Mouse (Mus musculus) lung, embryonic 14.5 days (tissue): ENCODE results near the gene Casp2. TPM values are rescaled to one million over a fixed set of nuclear protein-coding genes. Genes with fewer than 3 reads are reported as not detected.

Experiments
- ATAC-seq: fragments of 200-750 bp; cut with Nextera tagmentation; 2 replicates; pipeline ENCODE4 v1.8.0; 2017; ENCODE audit warnings: mild to moderate bottlenecking, moderate TSS enrichment, moderate library complexity; ENCODE audit not compliant: insufficient read depth
- DNase-seq: peaks from one replicate; pipeline ENCODE4 v3.0.0-alpha.2; 2015
- H3K27ac ChIP-seq: fragments of 300-500 bp; sonication (generic); 2 replicates; pipeline ENCODE4 v1.5.1; 2014; ENCODE audit warnings: low read depth, mild to moderate bottlenecking, moderate library complexity
- H3K27me3 ChIP-seq: fragments of 300-500 bp; sonication (generic); 2 replicates; pipeline ENCODE4 v1.6.1; 2014; ENCODE audit warnings: low read length, control low read depth; ENCODE audit not compliant: insufficient read depth
- H3K36me3 ChIP-seq: fragments of 300-500 bp; sonication (generic); 2 replicates; pipeline ENCODE4 v1.6.1; 2014; ENCODE audit warnings: control low read depth; ENCODE audit not compliant: insufficient read depth
- H3K4me1 ChIP-seq: fragments of 300-500 bp; sonication (generic); 2 replicates; pipeline ENCODE4 v1.6.1; 2014; ENCODE audit warnings: antibody characterized with exemption, control low read depth; ENCODE audit not compliant: insufficient read depth
- H3K4me2 ChIP-seq: fragments of 300-500 bp; sonication (generic); 2 replicates; pipeline ENCODE4 v1.6.1; 2014; ENCODE audit warnings: mild to moderate bottlenecking
- H3K4me3 ChIP-seq: fragments of 300-500 bp; sonication (generic); 2 replicates; pipeline ENCODE4 v1.5.1; 2014; ENCODE audit warnings: low read depth, low read length
- H3K9ac ChIP-seq: fragments of 300-500 bp; sonication (generic); 2 replicates; pipeline ENCODE4 v1.6.1; 2014
- H3K9me3 ChIP-seq: fragments of 300-500 bp; sonication (generic); 2 replicates; pipeline ENCODE4 v1.6.1; 2016; ENCODE audit warnings: low read depth, low read length, control low read depth
- CTCF ChIP-seq: IDR thresholded peaks from 2 replicates; pipeline ENCODE4 v1.5.1; 2016; ENCODE audit warnings: antibody characterized with exemption, low read depth
- WGBS: fragments of 180-500 bp; shearing (Covaris S2); extraction: QIAGEN DNeasy Blood & Tissue Kit; methylation state at CpG from one replicate; pipeline ENCODE4 v1.1.7; 2014; 5-methylcytosine and 5-hydroxymethylcytosine counted together
- polyA plus RNA-seq: library from polyadenylated mRNA; unstranded; fragments of >200 nt; fragmentation: Nextera tagmentation; extraction: Ambion mirVana; gene quantifications from 2 replicates; pipeline ENCODE4 v1.2.1, GENCODE M21; 2014

Casp2 gene
- polyA plus RNA-seq, 1 experiment from 2014 or later = 71.1 TPM

DNA sequence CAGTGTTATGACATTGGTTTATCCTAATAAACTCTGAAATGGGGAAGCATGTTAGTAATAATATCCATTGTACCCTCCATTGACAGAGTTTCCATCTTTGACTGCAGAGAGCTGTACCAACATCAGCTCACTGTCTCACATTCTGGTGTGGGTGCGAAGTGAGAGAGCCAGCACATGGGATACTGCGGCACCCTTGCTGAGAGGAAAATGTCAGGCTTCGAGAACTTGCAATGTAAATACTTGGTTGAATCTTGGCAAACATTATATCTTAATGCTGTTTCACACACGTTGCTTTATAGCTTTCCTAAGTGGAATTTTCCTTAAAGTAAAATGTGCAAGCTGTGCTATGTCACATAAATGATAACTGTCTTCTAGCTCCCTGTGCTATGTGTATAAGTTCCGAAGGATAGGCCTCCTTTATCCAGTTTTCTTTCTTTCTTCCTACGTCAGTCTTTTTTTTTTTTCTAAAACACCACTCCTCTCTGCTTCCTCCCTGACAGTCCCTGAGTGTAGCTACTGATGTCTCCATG, 27.4 kb upstream of the Casp2 start:
- Histone ChIP-seq H3K4me2 (no peak overlapping the region), H3K27me3 (no peaks in the 10 kb centered on the region), H3K9me3 (no peaks in the 10 kb centered on the region), H3K4me1 (no peaks in the 10 kb centered on the region), H3K4me3 (no peak overlapping the region), H3K36me3 (no peaks in the 10 kb centered on the region), H3K27ac (no peak overlapping the region), H3K9ac (no peak overlapping the region)
- DNase-seq = peak; percentile 9
- no peak for TF ChIP-seq CTCF
- WGBS = 40% methylated on average over 6 of the region's 6 CpGs
- ATAC-seq = no peak; the same call in 1 of the 2 replicates

DNA sequence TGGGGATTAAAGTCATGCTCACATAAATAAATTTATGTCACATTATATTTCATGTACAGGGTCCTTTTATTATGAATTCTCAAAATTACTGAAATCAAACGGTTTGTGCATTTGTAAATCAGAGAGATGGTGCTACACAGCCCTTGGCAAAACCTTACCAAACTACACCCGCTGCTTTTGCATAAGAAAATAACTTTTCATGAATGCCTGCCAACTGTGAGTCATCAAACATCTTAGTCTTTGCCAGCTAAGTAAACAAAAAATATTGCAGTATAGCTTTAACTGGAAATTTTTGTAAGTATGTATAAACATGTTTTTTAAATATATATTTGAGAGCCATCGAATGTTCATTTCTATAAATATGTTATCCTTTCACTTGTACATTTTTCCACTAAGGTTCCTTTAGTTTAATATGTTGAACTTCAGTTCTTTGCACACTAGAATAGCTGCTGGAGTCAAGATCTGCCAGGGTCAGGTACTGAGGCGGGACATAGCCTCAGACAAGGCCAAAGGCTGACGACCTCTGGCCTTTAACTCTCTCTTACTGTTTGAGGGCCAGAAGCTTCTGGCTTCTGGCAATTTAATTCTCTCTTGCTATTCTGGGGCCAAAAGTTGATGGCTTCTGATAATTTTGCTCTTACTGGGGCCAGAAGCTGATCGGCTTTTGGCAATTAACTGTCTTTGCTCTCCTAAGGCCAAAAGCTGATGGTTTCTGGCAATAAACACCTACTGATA, 23.3 kb upstream of the Casp2 start:
- no peak overlapping the region for H3K4me3 ChIP-seq
- H3K9me3 ChIP-seq = no peaks in the 10 kb centered on the region
- peak overlapping the region; percentile 38; the same call in 1 of the 2 replicates for H3K27ac ChIP-seq
- H3K4me2 ChIP-seq = no peak overlapping the region
- H3K27me3 ChIP-seq = no peaks in the 10 kb centered on the region
- WGBS = 58% methylated on average over 6 of the region's 6 CpGs
- H3K9ac ChIP-seq = no peak overlapping the region
- no peak for ATAC-seq
- DNase-seq = peak; percentile 83
- H3K4me1 ChIP-seq = 0 out of 2 replicates have a peak, but pooled peaks cover 6% of the 10 kb centered on the region
- TF ChIP-seq CTCF = no peak
- no peaks in the 10 kb centered on the region for H3K36me3 ChIP-seq

DNA sequence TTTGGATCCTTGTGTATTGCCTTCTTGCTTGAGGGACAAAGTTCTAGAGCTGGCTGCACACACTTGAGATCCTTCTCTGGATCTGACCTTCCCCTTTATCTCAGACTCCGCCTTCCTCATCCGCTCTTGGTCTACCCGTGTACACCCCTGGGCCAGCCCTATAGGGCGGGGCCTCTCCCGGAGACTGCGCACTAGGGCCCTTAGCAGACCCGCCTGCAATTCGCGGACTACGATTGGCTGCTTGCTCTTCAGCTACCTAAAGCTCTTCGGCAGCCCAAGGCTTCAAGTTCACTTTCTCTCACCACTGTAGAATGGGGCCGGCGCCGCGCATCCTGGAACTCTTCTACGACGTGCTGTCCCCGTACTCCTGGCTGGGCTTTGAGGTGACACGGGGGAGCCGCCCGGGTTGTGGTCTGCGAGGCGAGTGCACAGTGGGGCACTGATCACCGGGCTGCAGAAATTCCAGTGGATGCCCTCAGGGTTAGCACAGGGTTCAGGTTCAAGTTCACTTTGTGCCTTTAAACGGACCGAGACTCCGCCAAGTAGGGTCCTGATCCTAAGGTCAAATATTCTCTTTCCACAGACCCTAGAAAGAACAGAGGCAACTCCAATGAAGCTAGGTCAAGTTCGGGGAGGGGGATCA, 19.0 kb upstream of the Casp2 start, which contains the start of gene Gstk1:
Gstk1 (plus strand) TSS at position 225 of the 643 bp plus-strand sequence.
- WGBS = 3% methylated on average over 28 of the region's 28 CpGs
- peak; percentile 93 for DNase-seq
- H3K9me3 ChIP-seq = no peaks in the 10 kb centered on the region
- H3K27me3 ChIP-seq = no peaks in the 10 kb centered on the region
- no peaks in the 10 kb centered on the region for H3K36me3 ChIP-seq
- H3K27ac ChIP-seq = no peak within 1 kb of the TSS
- 0 out of 2 replicates have a peak, but pooled peaks cover 8% of the 10 kb centered on the region for H3K4me1 ChIP-seq
- H3K9ac ChIP-seq = peak within 1 kb of the TSS; percentile 48
- peak; percentile 100 for ATAC-seq
- no peak for TF ChIP-seq CTCF
- peak within 1 kb of the TSS; percentile 40 for H3K4me3 ChIP-seq
- H3K4me2 ChIP-seq = peak within 1 kb of the TSS; percentile 87

DNA sequence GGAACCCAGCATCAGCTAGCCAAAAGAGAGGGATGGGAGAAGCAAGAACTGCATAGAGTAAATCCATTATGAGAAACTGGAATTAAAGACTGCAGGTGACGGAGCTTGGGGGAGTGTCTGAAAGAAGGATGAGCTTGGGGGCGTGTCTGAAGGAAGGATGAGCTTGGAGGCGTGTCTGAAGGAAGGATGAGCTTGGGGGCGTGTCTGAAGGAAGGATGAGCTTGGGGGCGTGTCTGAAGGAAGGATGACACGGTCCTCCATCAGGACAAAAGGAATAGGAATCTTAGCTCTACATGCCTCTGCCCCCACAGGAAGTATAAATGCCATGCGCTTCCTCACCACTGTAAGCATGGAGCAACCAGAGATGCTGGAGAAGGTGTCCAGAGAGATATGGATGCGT, 17.6 kb upstream of the Casp2 start:
- DNase-seq (peak; percentile 26), ATAC-seq (no peak)
- H3K4me1 ChIP-seq = 0 out of 2 replicates have a peak, but pooled peaks cover 8% of the 10 kb centered on the region
- no peaks in the 10 kb centered on the region for H3K27me3 ChIP-seq
- no peak overlapping the region for H3K27ac ChIP-seq
- WGBS = 8% methylated on average over 8 of the region's 8 CpGs
- no peak overlapping the region for H3K4me3 ChIP-seq
- TF ChIP-seq CTCF = no peak
- peak overlapping the region; percentile 21; the same call in 1 of the 2 replicates for H3K4me2 ChIP-seq
- H3K9ac ChIP-seq = no peak overlapping the region
- H3K9me3 ChIP-seq = no peaks in the 10 kb centered on the region
- H3K36me3 ChIP-seq = no peaks in the 10 kb centered on the region

DNA sequence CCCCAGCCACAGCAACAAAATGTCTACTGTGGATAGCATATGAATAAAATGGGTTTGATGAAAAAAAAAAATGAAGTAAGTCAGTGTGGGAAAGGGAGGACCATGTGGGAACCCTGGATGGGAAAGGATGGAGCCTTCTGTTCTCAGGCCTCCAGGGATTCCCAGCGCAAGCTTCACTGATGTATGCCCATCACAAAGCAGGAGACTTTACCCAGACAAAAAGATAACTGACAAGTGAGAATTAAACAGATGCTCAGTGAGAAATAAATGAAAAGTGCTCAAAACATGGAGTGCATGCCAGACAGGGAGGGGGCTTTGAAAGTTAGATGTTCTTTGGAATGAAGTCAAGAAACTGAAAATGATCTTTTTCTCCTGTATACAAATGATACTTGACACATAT, 16.8 kb upstream of the Casp2 start:
- H3K9me3 ChIP-seq = no peaks in the 10 kb centered on the region
- H3K27ac ChIP-seq = no peak overlapping the region
- H3K9ac ChIP-seq = no peak overlapping the region
- no peaks in the 10 kb centered on the region for H3K27me3 ChIP-seq
- H3K4me3 ChIP-seq = no peak overlapping the region
- no peak for DNase-seq
- peak overlapping the region; percentile 21; the same call in 1 of the 2 replicates for H3K4me2 ChIP-seq
- no peaks in the 10 kb centered on the region for H3K36me3 ChIP-seq
- no peak for ATAC-seq
- WGBS = 81% methylated on average over 1 of the region's 1 CpGs
- 0 out of 2 replicates have a peak, but pooled peaks cover 8% of the 10 kb centered on the region for H3K4me1 ChIP-seq
- no peak for TF ChIP-seq CTCF

DNA sequence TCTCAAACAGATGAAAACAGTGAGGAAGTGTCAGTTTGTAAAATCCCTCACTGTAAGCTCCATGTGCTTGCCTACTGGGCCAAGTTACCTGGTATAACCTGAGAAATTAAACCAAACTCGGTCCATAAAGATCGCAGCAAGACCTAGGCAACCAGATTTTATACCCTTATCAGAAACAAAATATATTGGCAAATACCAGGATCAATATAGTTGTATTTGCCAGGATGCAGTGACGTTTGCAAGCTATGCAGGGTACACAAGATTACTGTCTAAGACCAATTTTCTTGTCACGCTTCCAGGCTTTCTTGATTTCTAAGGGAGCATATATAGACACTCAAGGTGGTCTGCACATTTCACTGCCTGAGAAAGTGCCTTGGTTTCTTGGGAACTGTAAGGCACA, 13.0 kb upstream of the Casp2 start:
- 82% methylated on average over 4 of the region's 4 CpGs for WGBS
- no peak overlapping the region for H3K4me2 ChIP-seq

DNA sequence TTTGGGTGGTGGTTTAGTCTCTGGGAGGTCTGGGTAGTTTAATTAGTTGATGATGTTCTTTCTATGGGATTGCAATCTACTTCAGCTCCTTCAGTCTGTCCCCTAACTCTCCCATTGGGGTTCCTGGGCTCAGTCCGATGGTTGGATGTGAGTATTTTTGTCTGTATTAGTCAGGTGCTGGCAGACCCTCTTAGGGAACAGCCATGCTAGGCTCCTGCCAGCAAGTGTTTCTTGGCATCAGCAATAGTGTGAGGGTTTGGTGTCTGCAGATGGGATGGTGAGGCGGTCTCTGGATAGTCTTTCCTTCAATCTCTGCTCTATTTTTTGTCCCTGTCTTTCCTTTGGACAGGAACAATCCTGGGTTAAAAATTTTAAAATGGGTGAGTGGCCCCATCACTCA, 11.7 kb upstream of the Casp2 start:
- H3K4me3 ChIP-seq = no peak overlapping the region
- H3K4me1 ChIP-seq = no peaks in the 10 kb centered on the region
- no peaks in the 10 kb centered on the region for H3K9me3 ChIP-seq
- 80% methylated on average over 2 of the region's 2 CpGs for WGBS
- DNase-seq (no peak), ATAC-seq (no peak)
- no peak for TF ChIP-seq CTCF
- no peak overlapping the region for H3K27ac ChIP-seq
- no peaks in the 10 kb centered on the region for H3K36me3 ChIP-seq
- H3K4me2 ChIP-seq = no peak overlapping the region
- no peak overlapping the region for H3K9ac ChIP-seq
- no peaks in the 10 kb centered on the region for H3K27me3 ChIP-seq

More for the DNA sequence above, 13.0 kb upstream of the Casp2 start:
- no peak overlapping the region for H3K4me3 ChIP-seq
- H3K27me3 ChIP-seq = no peaks in the 10 kb centered on the region
- no peaks in the 10 kb centered on the region for H3K9me3 ChIP-seq
- H3K27ac ChIP-seq = no peak overlapping the region
- TF ChIP-seq CTCF = no peak
- H3K36me3 ChIP-seq = no peaks in the 10 kb centered on the region
- ATAC-seq (no peak), DNase-seq (no peak)
- H3K4me1 ChIP-seq = no peaks in the 10 kb centered on the region
- no peak overlapping the region for H3K9ac ChIP-seq
